Mouse (Mus musculus) right cerebral cortex, postnatal 25 days (tissue): Measurements from ENCODE around the gene Olfr1318.

Source experiments
- DNase-seq: peaks from one replicate; pipeline ENCODE4 v3.0.0; 2022

The Olfr1318 gene

DNA sequence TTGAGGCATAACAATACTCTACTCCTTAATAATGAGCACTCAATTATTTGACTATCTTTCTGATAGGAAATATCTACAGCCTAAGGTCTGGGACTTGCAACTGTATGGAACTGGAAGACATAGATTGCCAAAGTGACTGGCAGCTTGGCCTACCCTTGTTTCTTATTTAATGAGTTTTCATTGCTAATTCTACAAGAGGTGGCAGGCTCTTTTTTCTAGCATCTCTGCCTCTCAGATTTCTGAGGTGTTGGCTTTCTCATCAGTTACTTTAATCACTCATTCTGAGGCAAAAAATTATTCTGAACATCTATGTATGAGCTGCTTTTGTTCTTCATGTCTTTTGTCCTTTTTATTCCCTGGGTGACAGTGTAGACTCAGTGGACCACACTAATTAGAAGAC is at the start of gene Olfr1318:
TSS of gene Olfr1318 (plus strand) at position 301 of the 400 bp plus-strand sequence.
- no peak for DNase-seq

DNA sequence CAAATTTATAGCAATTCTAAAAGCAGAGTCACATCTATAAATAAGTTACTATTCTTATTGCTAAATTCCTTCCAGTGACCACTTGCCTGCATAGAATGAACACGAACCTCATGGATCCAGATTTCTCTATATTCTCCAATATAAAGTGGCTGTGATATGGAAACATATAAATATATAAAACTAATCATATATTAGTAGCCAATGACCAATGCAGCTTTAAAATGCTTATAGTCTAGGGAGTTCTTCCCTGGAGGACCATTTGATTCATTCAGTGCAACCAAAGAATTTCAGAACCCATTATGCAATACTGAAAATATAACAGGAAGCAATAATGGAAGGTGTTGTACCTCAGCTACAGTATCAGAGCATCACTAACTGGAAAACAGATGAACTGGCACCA is 38.7 kb upstream of the Olfr1318 start, which contains the start of gene Olfr1315-ps1:
TSS of gene Olfr1315-ps1 (minus strand) at position 101 of the 400 bp plus-strand sequence.
- no peak for DNase-seq

DNA sequence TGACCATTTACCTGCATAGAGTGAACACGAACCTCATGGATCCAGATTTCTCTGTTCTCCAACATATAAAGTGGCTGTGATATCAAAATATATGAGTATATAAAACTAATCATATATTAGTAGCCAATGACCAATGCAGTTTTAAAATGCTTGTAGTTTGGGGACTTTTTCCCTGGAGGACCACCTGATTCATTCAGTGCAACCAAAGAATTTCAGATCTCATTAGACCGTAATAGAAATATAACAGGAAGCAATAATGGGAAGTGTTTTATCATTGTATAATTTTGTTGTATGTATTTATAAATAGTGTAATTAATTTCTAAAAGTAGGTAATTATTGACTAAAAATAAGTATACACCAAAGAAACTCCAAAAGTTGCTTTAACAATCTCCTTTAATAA is 19.1 kb upstream of the Olfr1318 start, which contains the start of gene Olfr1316:
TSS of gene Olfr1316 (minus strand) at position 101 of the 400 bp plus-strand sequence.
- no peak for DNase-seq

DNA sequence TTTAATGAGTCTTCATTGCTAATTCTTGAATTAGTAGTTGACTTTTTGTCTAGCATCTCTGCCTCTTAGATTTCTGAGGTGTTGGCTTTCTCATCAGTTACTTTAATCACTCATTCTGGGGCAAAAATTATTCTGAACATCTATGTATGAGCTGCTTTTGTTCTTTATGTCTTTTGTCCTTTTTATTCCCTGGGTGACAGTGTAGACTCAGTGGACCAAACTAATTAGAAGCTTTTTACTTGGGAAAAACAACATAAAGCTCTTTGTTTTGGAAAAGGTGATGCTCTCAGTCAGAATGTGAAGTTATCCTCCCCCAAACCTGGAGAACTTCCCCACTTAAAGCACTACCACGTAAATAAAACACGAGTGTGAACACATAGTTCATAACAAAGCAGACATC is 14.0 kb upstream of the Olfr1318 start, which contains the start of gene Olfr1317:
TSS of gene Olfr1317 (plus strand) at position 301 of the 400 bp plus-strand sequence.
- no peak for DNase-seq

DNA sequence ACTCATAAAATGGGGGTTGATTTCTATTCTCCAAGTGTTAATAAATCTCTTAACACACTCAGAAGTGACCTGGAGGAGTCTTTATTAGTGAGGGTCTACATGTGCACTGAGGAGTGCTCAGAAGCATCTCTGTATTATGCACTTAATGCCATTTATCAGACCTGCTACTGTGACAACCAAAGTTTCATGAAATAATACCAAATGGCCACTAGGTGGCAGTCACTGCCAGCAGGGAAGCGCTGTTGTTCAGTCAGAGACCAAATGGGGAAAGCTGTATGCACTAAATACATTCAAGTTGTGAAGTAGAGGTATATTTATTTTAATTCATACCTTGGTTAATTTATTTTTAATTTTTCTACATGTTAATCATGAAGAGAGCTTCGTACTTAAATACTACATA is 42.9 kb downstream of the Olfr1318 start:
- DNase-seq: peak; percentile 17

DNA sequence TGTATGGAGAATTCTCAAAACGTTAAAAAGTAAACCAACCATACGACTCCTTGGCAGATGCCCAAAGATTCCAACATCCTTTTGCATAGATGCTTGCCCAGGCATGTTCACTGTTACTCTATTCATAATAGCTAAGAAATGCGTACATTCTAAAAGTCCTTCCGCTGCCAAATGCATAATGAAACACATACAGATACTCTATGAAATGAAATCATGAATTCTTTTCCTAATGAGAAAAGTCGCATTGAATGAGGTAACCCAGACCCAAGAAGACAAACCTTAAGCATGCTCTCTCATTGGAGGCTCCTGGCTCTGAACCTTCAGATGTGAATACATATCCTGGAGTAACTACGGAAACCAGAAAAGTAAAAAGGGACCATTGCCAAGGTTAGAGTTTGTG is 49.1 kb downstream of the Olfr1318 start:
- no peak for DNase-seq
